Mouse (Mus musculus): ENCODE data around the gene Tshr. TPM values are rescaled to one million over a fixed set of nuclear protein-coding genes. Genes with fewer than 3 reads are reported as not detected.
"Not testable (repeated sequence)": the region's sequence is repeated elsewhere in the genome, so short reads cannot be mapped to it uniquely, and the experiment has no call there.

The Tshr gene
- polyA plus RNA-seq (2012; rRNA removed), result 0.35 and 0.41 TPM in 2 replicates

DNA sequence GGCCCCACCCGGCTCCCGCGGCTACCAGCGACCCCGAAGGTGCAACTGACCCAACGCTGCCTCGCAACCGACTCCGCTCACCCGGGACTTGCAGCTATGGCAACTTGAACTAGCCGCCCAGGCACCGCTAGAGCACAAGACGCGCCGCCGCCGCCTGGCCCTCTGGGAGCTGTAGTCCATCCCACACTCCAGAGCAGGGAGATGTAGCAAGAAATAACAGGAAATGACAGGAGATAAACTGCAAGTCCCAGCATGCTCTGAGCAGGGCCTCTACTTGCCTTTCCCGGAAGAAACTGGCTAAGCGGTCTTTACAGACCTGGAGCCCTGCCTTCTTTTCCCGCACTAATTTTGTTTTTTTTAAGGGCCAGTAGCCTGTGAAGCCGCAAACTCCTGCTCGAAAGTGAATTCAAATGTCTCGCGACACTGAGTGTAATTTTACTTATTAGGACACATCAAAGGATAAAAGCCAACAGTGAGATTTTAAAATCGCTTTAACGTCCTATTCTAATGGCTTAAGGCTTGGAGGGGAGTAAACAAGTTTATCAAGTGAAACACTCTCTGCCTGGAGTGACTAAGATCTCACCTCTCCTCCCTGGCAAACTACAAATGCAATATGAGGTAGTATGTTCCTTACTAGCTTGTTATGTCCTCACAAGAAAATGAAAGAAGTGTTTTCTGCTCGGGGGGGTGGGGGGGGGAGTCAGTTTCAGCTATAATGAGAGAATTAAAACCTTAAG lies at the start of gene Tshr, which contains the start of gene Cep128:
Gene Tshr (plus strand): TSS at position 283 of the 737 bp plus-strand sequence.
Gene Cep128 (minus strand): TSS at position 129 of the 737 bp plus-strand sequence.
- TF ChIP-seq POLR2A (IDR thresholded peaks at IDR 0.05; ENCODE audit: borderline replicate concordance, extremely low read depth, insufficient read depth, insufficient read length, poor library complexity, severe bottlenecking) (no peak), CTCF (IDR thresholded peaks at IDR 0.05; ENCODE audit: borderline replicate concordance, extremely low read depth, insufficient read depth, insufficient read length) (no peak)
- DNase-seq (ENCODE audit: low read depth), result peak; percentile 99

DNA sequence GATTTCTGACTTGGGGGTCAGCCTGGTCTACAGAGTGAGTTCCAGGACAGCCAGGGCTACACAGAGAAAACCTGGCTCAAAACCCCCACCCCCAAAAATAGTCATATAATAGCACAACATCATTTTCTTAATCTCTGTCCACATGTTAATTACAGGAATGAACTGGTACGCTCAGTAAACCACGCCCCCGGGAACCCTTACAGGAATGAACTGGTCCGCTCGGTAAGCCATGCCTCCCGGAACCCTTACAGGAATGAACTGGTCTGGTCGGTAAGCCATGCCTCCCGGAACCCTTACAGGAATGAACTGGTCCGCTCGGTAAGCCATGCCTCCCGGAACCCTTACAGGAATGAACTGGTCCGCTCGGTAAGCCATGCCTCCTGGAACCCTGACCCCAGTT lies 45.7 kb upstream of the Tshr start:
- DNase-seq (ENCODE audit: low read depth), result not testable (repeated sequence)

DNA sequence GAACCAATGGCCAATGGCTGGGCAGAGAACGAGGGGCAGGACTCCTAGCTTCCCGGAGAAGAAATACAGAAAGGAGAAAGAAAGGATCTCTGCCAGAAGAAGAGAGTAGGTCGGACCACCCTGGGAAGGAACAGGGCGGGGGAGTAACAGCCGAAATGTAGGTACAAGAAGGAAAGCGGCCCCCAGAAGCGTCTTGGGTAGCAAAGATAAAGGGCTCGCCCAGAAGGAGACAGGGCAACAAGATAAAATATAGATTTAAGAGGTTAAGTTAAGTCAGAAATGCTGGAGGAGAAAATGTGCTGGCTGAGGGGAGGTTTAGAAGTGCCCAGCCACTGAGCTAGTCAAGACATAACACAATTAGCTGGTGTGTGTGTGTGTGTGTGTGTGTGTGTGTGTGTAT lies 30.6 kb upstream of the Tshr start:
- no peak for TF ChIP-seq CTCF (IDR thresholded peaks at IDR 0.05; ENCODE audit: borderline replicate concordance, extremely low read depth, insufficient read depth, insufficient read length)
- no peak for TF ChIP-seq POLR2A (IDR thresholded peaks at IDR 0.05; ENCODE audit: borderline replicate concordance, extremely low read depth, insufficient read depth, insufficient read length, poor library complexity, severe bottlenecking)
- no peak for DNase-seq (ENCODE audit: low read depth)

DNA sequence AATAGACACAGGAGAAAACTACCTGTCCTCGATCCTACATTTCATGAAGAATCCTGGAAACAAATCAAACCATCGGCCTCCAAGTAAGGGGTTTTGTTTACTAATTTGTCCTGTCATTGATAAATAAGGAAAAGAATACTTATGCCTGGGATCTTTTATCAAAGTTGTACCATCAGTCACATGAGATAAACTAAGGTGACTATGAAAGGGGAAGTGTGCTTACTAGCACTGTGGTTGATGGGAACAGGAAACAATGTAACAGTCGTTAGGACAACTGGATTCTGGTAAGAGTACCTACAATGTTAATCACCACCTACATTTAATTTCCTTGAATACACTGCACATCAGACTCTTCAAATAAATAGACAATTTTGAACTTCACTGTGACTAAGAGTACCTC lies 15.2 kb upstream of the Tshr start:
- DNase-seq (ENCODE audit: low read depth), result no peak
- TF ChIP-seq POLR2A (IDR thresholded peaks at IDR 0.05; ENCODE audit: borderline replicate concordance, extremely low read depth, insufficient read depth, insufficient read length, poor library complexity, severe bottlenecking), result no peak
- TF ChIP-seq CTCF (IDR thresholded peaks at IDR 0.05; ENCODE audit: borderline replicate concordance, extremely low read depth, insufficient read depth, insufficient read length), result no peak

DNA sequence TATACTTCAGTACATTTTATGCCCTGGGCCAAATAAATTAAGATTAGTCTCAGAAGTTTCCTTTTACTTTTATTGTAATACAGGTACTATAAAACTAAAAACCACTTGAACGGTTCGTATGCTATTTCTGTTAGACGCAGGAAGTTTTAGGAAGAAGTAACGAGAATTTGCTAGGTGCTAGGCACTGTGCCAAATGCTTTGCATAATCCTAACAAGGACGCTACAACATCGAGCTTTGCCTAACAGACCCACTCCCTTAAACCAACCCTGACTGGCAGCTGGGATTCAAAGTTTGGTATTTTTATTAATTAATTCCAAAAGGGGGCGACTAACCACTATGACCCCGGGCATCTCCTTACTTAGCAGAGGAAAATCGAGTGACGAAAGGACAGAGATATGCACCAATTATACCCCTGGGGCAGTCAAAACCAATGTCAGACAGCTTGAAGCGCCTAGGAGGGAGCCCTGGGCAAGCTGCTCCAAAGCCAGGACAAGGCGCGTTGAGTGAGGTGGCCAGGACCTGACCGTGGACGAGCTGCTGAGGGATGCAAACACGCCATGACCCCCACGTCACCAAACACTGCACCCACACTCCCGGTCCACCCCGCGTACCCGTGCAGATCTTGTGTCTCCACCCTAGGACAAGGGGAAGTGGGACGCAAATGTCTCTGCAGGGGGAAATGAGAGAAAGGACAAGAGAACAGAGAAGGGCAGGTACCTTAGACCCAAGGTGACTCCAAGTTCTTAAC lies 673 bp upstream of the Tshr start:
- DNase-seq (ENCODE audit: low read depth), result peak; percentile 58
- no peak for TF ChIP-seq CTCF (IDR thresholded peaks at IDR 0.05; ENCODE audit: borderline replicate concordance, extremely low read depth, insufficient read depth, insufficient read length)
- TF ChIP-seq POLR2A (IDR thresholded peaks at IDR 0.05; ENCODE audit: borderline replicate concordance, extremely low read depth, insufficient read depth, insufficient read length, poor library complexity, severe bottlenecking), result no peak

DNA sequence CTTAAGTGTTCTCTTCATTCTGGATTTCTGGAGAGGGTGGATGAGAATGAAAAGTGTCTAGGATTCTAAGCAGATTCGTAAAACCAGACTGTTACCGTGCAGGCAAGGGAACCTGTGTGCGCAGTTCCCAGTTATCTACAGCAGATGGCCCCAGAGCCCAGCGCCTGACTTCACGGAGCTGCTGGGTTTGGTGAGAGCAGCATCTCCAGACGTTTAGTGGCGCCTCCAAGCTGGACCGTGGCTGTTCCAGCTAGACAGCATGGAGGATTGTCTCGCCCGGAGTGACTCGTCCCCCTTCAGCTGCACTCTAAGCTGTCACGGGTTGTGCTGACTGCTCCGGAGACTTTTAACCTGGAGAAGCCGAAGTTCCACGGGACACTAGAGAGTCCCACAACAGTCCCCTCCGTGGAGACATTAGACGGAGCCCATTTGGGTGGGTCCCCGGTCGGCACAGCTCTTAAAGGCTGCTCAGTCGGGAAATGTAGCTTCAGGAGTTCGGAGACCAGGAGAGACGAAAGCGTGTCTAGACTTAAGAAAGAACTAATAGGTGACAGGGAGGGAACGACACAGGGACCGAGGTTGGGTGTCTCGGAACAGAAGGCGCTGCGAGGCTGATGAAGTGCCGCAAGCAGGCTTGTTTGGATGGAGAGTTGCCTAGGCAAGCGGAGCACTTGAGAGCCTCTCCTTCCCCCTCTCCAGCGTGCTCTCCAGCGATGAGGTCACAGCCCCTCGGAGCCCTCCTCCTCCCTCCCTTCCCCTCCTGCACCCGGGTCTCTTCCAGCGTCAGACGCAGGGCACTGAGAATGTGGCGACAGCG lies 16.1 kb downstream of the Tshr start:
- TF ChIP-seq POLR2A (IDR thresholded peaks at IDR 0.05; ENCODE audit: borderline replicate concordance, extremely low read depth, insufficient read depth, insufficient read length, poor library complexity, severe bottlenecking) (no peak), CTCF (IDR thresholded peaks at IDR 0.05; ENCODE audit: borderline replicate concordance, extremely low read depth, insufficient read depth, insufficient read length) (peak; percentile 98)
- peak; percentile 93 for DNase-seq (ENCODE audit: low read depth)

DNA sequence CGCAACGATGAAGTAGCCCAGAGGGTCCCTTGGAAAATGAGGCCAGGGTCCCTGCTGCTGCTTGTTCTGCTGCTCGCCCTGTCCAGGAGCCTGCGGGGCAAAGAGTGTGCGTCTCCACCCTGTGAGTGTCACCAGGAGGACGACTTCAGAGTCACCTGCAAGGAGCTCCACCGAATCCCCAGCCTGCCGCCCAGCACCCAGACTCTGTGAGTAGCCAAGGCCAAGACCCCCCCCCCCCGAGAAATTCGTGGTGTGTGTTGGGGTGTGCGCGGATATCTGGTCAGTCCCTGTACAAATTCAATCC lies 16.6 kb downstream of the Tshr start:
- no peak for DNase-seq (ENCODE audit: low read depth)
- no peak for TF ChIP-seq POLR2A (IDR thresholded peaks at IDR 0.05; ENCODE audit: borderline replicate concordance, extremely low read depth, insufficient read depth, insufficient read length, poor library complexity, severe bottlenecking)
- no peak for TF ChIP-seq CTCF (IDR thresholded peaks at IDR 0.05; ENCODE audit: borderline replicate concordance, extremely low read depth, insufficient read depth, insufficient read length)

DNA sequence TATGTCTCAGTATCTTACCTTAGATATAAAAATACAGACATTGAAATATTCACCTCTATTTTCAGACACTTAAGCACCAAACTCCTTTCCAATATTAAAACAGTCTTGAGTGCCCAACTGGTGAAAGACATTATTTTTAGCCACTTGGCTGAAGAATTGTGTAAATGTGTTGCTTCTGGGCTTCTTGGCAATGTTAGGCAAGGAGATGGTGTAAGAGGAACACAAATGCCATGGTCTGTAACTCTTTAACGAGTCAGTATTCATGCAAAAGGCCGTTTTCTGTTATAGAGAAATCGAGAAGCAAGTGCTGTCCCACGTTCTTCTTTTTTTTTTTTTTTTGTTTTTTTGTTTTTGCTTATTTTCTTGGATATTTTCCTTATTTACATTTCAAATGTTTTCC lies 25.9 kb downstream of the Tshr start:
- no peak for DNase-seq (ENCODE audit: low read depth)
- TF ChIP-seq POLR2A (IDR thresholded peaks at IDR 0.05; ENCODE audit: borderline replicate concordance, extremely low read depth, insufficient read depth, insufficient read length, poor library complexity, severe bottlenecking) (no peak), CTCF (IDR thresholded peaks at IDR 0.05; ENCODE audit: borderline replicate concordance, extremely low read depth, insufficient read depth, insufficient read length) (no peak)

DNA sequence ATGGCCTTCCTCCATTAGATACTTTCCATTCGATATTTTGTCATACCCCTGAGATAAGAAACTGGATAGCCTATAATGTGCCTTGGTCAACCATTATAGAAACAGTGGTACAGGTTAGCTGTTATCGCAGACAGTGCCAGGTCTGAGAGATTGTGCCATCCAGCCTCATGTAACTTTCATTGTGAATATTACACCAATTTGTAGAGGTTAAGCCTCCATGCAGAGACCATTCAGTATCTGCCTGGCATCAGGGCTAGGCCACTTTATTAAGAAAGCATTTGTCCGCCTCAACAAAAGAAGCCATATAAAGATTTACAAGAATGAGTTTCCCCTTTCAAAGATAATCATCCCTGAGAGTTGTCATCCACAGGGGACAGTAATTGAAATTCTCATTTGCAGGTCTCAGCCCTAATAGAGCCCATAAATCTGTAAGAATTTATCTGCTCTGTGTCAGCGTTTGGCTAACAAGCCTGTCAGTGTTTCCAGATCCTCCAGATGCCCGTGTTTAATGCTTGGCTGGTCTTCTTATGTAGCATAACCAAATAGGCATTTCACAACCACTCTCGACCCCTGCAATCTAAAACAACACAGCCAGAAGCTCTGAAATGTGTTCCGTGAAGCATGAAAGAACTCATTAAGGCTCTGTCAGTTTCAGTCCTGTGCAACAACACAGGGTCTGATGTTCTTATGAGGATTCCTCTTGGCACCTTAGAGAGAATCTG lies 28.3 kb downstream of the Tshr start:
- DNase-seq (ENCODE audit: low read depth), result peak; percentile 97

DNA sequence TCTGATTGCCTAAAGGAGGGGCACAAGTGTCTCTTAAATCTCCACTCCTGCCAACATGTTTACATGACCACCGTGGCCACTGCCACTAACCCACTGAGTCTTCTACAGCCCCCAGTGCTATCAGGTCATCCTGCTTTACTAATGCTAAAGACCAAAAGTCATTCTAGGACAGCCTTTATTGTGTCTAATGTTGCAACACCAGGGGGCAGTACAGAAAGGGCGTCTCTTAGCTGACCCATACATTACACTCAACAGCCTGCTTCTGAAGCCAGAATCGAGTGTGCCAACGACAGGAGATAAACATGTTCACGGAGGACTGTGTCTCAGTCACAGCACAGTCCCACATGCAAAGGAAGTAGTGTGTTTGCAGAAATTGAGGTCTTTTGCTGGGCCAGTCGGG lies 30.7 kb downstream of the Tshr start:
- no peak for DNase-seq (ENCODE audit: low read depth)

More for the DNA sequence above, 28.3 kb downstream of the Tshr start:
- TF ChIP-seq POLR2A (IDR thresholded peaks at IDR 0.05; ENCODE audit: borderline replicate concordance, extremely low read depth, insufficient read depth, insufficient read length, poor library complexity, severe bottlenecking), result no peak
- no peak for TF ChIP-seq CTCF (IDR thresholded peaks at IDR 0.05; ENCODE audit: borderline replicate concordance, extremely low read depth, insufficient read depth, insufficient read length)

DNA sequence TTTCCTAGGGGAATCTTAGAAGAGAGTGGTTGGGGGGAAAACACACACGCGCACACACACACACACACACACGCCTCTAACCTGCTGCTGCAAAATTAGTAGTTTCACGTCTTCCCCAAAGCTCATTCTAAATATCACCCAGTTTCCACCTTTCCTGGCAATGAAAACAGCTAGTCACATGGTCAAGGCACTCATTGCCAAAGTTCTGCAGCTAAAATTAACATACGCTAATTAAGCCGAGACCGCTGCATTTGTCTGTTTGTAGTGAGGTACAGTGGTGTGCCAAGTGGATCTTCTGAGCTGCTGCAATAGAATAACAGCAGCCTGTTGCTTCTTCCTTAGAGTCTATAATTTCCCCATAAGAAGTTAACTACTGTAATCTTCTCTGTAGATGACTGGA lies 32.5 kb downstream of the Tshr start:
- DNase-seq (ENCODE audit: low read depth), result peak; percentile 89
- TF ChIP-seq POLR2A (IDR thresholded peaks at IDR 0.05; ENCODE audit: borderline replicate concordance, extremely low read depth, insufficient read depth, insufficient read length, poor library complexity, severe bottlenecking) (no peak), CTCF (IDR thresholded peaks at IDR 0.05; ENCODE audit: borderline replicate concordance, extremely low read depth, insufficient read depth, insufficient read length) (no peak)

More for the DNA sequence above, 30.7 kb downstream of the Tshr start:
- TF ChIP-seq POLR2A (IDR thresholded peaks at IDR 0.05; ENCODE audit: borderline replicate concordance, extremely low read depth, insufficient read depth, insufficient read length, poor library complexity, severe bottlenecking), result no peak
- TF ChIP-seq CTCF (IDR thresholded peaks at IDR 0.05; ENCODE audit: borderline replicate concordance, extremely low read depth, insufficient read depth, insufficient read length), result no peak

Data from brain, embryonic 14.5 days (tissue).